Mouse (Mus musculus) adrenal gland, adult 2 months (tissue): ENCODE measurements around the gene M1ap. TPM values are rescaled to one million over a fixed set of nuclear protein-coding genes. Genes with fewer than 3 reads are reported as not detected.

Experiments used
- DNase-seq: peaks from one replicate; pipeline ENCODE4 v3.0.0; 2021
- long read RNA-seq: library from polyadenylated mRNA; stranded (forward); transcript quantifications from one replicate; pipeline ENCODE4 v2.0.0, GENCODE M21; 2021
- polyA plus RNA-seq: library from polyadenylated mRNA; depleted of rRNA; stranded (reverse); fragments of >200 nt; gene quantifications from 2 replicates; pipeline ENCODE4 v1.2.3, GENCODE M21; 2012; rRNA removed
- total RNA-seq, 2 experiments: library from RNA; stranded (reverse); gene quantifications; 2 replicates each; pipeline ENCODE4 v1.2.3; 2021

The M1ap gene
- total RNA-seq = not detected
- 0.07 TPM in 1 of 2 replicates, not detected in the other for polyA plus RNA-seq
- long read RNA-seq, partial matches to known transcripts = 0 of 1 reads
- long read RNA-seq, other reads (novel, unspliced or antisense) = 1 of 1 reads

DNA sequence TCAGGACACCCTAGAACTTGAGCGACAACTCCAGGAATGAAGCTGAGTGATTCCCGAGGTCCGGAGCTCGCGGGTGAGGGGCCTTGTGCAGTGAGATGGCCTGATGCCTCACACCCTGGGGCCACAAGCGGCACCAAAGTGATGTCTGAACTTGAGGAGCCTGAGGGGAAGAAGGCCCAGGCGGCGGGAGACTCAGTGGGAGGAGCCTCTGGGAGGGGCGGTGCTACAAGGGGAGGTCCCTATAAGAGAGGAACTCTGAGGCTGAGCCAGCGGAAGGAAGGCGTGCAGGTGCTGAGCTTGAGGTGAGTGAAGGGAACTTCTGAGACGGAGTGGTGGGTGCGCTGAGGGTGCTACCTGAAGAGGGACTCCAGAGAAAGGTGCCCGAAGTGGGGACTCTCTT lies at the start of gene M1ap:
Gene M1ap (plus strand): TSS at position 252 of the 400 bp plus-strand sequence.
- no peak for DNase-seq

DNA sequence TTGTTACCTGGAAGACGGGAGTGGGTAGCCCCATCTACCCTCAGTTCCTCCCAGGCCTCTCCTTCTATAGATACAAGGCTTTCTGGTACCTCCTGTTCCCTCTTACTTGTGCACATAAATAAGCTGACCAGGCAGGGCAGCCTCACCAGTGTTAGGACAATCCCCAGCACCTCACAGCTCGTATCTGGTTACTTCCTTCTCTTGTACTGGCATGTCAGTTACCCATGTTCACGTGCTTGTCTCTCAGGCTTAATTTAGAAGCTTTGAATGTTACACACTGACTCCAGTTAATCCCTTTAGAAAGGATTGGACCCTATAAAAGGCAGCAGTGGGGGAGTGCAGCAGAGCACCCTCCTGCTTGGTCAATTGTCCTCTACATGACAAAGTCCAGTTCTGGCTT lies 49.4 kb upstream of the M1ap start:
- no peak for DNase-seq

DNA sequence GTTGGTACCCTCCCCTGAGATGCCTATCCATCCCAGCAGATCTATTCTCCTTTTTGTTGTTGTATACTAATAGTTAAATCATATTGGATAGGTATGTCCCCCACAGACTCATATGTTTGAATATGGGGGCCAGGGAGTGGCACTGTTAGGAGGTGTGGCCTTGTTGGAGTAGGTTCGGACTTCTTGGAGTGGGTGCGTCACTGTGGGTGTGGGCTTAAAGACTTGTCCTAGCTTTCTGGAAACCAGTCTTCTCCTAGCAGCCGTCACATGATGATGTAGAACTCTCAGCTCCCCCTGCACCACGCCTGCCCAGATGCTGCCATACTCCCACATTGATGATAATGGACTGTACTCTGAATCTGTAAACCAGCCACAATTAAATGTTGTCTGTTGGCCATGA lies 48.5 kb upstream of the M1ap start:
- DNase-seq = no peak

DNA sequence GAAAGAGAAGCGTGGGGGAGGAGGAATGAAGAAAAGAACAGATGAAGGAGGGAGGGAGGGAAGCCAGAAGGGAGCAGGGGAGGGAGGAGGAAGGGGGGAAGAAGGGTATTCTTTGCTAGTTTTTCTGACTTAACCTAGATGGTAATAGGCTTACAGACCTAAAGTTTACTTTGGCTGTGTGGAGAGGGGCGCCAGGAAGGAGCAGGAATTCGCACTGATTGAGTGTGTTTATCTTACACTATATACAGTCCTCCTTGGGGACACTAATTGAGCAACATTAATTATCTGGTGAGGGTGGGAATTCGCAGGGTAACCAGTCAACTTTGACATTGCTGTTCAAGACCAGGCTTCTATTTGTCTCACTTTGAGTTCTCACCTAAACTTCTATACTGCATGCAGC lies 48.0 kb upstream of the M1ap start:
- no peak for DNase-seq

DNA sequence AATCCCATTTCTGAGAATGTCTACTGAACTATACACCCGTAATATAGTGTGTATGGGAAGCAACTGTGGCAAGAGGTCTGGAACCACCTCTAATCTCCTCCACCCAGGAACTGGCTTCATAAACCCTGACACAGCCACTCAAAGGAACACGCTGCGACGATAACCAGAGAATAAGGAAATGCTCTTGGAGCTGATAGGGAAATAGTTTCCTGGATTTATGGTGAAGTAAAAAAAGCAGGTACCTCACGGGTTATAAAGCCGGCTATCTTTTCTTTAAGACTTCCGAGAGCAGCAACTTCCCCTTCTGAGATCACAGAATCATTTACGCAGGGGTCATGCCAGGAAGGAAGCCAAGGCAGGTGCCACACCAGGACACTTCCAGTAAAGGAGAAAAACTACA lies 44.1 kb upstream of the M1ap start:
- no peak for DNase-seq

DNA sequence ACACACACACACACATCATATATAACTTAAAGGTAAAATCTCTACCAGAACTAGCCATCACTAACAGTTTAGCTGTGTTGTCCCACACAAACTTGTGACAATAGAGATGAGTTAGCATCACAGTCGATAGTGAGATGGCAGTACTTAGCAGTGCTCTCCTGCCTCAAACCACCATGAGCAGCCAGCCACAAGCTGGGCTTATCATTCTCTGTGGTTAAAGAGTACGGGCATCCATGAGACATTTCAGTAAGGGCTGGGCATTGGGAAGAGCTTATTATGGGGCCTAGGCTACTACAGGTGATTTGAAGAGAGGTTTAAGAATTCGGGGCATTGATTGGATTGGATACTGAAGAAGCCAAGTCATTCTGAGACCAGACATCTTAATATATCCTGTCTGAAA lies 39.7 kb upstream of the M1ap start:
- DNase-seq = no peak

DNA sequence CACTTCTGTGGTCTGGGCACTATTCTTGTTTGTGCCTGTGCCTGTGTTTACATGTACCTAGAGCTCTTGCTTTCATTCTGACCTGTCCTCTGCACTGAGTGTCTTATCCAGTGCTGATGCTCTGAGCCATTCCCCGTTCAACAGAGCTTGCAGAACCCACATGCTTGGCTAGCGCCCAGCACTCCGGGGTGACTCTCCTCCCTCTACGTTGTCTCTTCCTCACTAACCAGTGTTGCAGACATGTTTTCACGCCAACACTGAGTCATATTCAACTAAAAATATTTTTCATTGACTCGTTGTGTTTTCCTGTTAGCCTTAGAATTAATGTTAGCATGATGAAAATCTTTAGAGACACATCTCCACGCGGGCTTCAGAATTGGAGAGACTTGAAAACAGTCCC lies 38.7 kb upstream of the M1ap start:
- DNase-seq = peak; percentile 17

DNA sequence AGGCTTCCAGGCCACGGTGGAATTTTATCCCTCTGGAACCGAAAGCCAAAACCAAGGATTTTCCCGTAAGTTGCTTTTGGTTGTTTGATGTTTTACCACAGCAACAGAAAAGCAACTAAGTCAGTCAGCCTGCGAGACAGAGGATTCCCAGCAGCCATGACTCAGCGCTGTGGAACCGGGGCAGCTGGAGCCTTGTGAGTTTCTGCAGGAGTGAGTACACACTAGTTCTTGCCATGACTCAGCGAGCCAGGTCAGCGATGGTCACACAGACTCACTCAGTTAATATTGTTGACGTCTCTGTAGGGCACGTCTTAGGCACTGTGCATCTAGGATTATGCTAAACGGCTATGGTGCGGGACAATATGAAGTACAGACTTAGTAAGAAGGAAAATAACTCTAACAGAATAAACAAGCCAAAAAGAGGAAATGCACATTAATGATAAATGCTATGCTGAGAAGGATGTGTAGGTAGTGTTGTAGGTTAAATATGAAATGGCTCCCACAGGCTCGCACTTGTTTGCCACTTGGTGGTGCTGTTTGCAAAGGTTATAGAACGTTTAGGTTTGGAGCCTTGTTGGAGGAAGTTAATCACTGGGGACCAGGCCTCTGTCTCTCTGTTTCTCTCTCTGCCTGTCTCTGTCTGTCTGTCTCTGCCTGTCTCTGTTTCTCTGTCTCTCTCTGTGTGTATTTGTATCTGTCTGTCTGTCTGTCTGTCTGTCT lies 37.4 kb upstream of the M1ap start:
- peak; percentile 87 for DNase-seq

DNA sequence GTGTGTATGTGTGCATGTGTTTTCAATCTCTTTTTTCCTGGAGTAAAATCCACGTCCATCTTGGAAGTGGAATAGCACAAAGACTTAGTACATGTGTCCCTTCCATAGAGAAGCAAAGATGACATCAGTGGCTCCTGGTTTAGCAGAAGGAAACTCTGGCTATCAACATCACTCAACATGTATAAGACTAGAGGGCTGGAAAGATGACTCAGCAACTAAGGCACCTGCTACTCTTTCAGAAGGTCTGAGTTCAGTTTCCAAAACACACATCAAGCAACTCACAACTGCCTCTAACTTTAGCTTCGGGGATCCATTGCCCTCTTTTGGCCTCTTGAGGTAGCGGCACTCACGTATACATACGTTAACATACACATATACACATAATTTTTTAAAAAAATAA lies 35.4 kb upstream of the M1ap start:
- DNase-seq = no peak

DNA sequence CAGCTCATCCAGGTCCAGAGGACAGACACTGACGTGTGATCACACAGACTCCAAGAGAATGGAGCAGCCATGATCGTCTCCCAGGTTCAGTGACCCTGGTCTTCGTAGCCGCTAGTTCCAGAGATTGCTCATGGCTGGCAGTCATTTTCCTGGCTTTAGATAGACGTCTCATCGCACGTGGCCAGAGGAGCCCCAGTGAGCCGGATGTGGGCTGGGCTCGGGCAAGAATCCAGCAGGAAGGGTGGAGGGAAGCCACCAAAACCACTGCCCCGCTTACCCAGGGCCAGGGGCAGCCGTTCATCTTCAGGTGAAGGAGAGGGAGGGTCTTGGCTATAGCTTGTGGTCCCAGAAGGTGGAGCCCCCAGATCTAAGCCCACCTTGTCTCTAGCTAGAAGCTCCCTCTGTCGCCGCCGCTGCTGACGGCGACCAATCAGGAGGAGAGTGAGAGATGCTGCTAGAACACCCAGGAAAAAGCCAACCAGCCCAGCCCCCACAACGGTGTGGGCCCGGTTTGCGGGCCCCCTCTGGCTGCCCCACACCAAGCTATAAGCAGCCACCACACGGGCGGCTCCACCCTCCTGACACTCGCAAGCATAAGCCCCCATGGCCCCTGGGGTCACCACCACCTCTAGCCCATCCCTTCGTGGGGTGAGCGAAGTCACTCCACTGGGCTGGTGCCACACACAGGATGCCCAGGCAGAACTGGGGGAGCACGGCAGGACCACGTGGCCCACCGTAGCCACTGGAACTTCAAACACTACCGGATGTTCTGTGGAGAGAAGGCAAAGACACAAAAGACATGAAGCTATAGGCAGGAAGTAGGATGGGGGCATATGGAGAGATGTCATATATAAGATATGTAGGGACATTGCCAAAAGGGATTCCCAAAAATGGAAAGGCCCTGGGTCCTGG lies 33.1 kb upstream of the M1ap start:
- DNase-seq = no peak

DNA sequence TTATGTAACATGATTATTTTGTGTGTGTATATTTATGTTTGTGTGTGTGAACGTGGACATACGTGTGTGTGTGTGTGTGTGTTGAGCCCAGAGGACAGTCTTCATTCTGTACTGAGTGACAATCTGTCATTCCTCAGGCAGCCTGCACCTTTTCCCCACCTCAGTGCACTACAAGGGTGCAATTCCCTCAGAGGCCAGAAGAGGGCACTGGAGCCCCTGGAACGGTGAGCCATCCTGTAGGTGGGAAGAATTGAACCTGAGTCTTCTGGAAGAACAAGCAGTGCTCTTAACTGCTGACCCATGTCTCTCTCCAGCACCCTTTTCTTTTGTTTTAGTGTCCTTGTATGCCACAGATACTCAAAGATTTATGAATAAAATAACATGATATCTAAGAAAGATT lies 30.8 kb upstream of the M1ap start:
- DNase-seq = peak; percentile 41

DNA sequence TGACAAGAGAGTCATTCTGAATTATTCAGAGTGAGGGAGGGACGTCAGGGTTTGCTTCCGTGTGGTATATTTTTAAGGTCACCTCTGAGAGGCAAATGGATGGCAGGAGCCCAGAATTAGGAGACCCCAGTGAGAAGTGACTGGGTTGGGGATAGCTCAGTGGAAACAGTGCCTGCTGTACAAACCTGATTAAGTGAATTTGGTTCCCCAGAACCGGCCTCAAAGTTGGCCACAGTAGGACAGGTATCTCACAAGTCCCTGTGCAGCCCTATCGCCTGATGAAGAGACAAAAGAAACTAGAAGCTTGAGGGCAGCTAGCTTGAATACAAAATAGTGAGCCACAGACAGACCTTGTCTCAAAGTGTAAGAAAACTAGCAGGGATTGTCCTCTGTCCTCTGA lies 30.2 kb upstream of the M1ap start:
- no peak for DNase-seq

DNA sequence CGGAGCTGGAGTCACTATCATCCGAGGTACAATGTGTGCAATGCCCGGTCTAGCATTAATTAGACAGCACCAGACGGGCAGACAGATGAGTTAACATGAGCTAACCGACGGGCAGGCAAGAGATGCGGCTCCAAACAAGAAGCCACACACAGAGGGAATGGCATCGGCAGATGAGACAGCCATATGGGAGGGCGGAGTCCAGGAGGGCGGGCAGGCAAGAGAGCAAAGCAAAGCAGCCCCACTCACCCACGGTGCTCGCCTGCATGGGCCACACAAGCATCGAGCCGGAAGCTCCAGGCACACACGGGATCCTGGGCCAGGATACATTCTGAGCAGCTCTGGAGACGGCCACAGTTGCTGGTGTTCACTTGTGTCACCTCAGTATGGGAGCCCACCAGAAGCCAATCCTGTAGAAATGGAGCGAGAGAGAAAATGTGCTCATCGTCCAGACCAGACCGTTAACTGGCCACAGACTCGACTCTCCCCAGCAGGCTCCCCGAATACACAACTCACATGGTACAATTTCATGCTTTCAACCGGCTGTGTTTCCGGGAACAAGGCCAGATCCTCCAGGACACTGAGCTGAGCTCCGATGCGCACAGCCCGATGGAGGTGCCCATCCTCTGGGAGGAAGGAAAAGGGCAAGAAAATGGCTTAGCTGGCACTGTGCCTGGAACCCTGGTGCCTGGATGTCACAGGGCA lies 29.5 kb upstream of the M1ap start:
- no peak for DNase-seq

DNA sequence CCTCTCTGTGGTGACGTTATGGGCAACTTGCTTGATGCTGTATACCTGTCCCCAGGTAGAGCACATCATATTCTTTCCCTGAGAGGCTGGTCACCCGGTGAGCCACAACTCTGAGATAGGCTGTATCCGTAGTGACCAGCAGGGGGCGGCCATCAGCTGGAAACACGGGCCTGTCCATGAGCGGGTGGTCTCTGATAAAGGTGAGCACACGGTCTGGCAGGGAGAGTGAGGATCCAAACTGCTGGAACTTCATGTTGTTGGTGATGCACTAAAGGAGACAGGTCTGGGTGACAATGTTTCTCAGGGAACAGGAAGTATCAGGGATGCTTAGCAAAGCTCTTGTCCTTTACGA lies 28.9 kb upstream of the M1ap start:
- peak; percentile 37 for DNase-seq

DNA sequence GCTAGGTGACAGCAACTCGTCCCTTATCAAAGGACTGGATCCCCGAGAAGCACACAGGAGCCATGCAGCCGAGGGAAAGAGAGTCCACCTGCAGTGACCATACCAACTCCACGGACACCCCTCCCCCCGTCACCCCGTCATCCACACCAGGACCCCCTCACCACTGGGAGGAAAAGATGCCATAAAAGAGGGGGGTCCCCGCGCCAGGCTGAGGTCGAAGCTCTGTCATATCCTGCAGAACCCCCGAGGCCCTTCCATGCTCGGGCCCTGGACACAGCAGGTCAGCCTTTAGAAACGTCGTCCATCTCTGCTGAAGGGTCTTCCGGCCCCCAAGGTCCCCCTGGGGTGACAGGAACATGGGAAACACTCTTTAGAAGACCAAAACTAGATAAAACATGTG lies 28.3 kb upstream of the M1ap start:
- no peak for DNase-seq

DNA sequence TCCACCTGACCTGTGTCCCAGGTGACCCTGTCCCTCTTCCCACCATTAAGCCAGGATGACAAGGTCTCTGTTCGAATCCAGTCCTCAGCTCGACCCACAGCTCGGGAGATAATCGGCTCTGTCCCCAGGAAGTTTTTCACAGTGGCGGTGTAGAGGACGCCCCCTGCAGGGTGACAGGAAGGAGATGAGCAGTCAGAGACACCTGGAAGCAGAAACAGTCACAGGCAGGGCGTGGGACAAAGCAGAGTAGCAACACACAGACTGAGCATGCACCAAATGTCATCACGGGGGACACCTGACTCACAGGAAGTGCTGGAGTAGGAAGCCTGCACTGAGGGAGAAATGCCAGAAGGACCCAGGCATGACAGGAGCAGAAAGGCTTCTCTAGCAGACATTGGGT lies 27.2 kb upstream of the M1ap start:
- DNase-seq = no peak

DNA sequence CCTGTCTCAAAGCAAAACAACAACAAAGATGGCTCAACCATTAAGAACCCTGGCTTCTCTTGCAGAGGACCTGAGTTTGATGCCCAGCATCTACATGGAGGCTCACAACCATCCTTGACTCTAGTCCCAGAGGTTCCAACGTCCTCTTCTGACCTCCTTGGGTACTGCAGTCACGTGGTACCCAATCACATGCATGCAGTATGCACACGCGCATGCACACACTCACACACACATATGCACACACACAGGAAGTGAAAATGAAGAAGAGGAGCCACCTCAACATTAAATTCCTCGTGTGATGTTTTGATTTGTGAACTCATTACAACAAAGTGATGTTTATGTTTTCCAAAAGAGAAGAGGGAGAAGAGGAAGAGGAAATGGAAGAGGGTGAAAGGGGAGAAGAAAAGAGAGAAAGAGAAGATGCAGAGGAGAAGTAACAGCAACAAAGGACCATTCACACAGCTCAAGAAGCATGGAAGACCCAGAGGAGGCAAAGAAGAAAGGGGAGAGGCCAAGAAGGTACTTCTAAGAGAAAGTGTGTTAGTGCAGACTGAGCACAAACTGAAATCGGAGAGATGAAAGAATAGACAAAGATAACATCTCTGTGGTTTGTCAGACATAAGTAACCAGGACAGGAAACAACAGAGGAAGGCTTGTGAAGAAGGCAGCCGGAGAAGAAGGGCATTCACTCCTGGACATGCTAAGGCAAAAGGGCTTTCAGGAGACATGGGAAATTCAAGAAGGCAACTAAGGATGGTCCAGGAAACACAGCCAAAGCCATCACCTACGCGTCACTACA lies 25.1 kb upstream of the M1ap start:
- DNase-seq = no peak

DNA sequence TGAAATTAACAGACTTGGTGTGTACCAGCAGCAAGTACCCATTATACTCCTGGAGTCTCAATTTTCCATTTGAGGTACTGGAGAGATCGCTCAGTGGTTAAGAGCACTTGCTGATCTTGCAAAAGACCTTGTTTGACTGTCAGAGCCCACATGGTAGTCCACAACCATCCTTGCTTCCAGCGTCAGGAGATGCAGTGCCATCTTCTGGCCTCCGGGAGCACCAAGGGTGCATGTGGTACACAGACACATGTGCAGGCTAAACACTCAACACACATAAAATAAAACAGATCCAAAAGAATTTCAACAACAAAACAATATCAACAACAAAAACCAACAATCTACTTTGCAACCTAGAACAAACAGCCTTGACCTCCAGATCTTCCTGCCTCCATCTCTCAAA lies 21.7 kb upstream of the M1ap start:
- no peak for DNase-seq

DNA sequence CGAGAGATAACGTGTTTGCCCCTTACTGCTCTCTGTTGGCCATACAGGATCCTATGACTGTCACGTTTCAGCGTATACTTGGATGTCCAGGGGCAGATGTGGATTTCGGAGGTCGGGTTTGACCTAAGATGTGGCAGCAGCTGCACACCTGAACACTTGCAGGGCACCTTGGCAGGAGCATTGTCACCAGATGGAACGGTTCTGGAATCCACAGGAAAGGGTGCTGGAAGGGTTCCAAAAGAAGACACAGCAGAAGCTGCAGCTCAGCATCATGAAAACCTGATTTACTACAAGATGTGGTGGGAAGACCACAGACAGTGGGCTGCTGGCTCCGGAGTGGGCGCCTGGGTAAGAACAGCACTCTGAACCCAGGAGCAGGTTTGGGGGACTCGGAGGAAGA lies 20.6 kb upstream of the M1ap start:
- no peak for DNase-seq

DNA sequence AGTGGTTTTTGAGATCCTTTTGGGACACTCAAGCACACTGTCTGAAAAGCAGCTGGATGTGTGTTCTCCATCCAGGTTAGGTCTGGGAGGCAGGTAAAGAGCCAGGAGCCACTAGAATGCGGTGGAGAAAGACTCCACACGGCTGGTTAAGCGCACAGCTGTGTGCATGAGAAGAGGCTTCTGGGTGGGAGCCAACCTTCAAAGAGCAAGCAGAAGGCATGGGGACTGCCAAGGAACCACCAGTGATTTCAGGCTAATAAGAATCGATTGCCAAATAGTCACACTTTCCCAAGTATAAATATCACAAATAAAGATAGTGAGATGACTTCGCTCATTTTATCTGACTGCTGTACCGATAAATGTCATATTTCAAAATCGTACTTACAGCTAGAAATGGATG lies 20.2 kb upstream of the M1ap start:
- DNase-seq = no peak

DNA sequence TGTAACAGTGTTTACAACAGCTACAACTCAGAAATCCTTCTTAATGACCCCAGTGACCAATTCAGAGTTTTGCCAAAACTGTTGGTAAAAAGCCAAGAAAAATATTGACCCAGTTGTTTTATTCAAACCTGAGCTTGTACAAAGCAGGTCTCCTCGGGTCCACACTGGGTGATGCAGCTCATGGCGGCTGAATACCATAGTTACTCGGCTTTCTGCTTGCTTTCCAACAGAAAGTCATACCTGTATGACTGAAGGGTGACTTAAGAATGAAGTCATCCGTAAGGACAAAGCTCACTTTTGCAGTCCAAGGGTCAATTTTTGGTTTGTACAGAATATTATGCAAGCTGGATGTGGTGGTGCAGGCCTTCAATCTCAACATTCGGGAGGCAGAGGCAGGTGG lies 19.1 kb upstream of the M1ap start:
- no peak for DNase-seq

DNA sequence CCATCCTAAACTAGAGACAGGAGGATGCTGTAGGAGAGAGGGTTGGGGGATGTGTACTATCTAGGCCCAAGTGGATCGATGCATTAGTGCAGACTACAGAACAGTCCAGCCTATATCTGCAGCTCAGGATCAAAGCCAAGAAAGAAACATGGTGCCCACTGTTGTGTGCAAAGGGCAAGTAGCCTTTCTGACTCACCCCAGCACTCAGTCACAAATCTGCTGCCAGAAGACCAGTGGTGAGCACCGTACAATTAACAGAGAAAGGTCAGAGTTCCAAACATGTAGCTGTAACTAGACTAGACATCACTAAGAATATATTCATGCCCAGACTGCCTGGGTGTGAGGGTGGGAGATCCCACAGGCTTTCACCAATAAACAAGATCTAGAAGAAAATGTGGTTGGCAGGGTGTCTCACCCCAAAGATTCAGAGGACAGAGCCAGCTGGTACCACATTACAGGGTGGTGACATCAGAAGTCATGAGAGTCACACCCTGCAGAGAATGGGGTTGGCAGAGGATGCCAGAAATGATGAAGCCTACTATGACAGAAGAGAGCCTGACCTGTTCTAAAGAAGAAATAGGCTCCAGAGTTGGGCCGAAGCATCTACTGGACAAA lies 12.0 kb upstream of the M1ap start:
- DNase-seq = no peak
